Mouse (Mus musculus): Measurements from ENCODE around the gene Cirbp.
A peak's percentile ranks its signal among the peaks of the same experiment; 100 is the strongest.
"Not testable (repeated sequence)": the region's sequence is repeated elsewhere in the genome, so short reads cannot be mapped to it uniquely, and the experiment has no call there.

Cirbp gene

DNA sequence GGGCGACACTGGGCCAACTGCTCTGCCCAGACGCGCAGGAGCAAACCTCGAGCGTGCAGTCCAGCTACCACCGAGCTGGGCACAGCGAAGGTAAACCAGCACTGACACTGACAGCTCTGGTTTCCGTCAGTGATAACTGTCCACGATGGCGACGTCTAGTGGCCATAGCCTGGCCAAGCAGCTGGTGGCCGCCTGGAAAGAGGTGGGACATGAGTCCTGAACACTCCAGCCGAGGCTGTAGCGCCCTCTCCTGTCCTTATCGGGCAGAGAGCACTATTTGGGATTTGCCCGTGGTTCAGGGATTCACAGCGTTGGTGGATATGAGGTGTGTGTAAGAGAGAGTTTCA, 814 bp upstream of the Cirbp start:
- DNase-seq = peak; percentile 97

DNA sequence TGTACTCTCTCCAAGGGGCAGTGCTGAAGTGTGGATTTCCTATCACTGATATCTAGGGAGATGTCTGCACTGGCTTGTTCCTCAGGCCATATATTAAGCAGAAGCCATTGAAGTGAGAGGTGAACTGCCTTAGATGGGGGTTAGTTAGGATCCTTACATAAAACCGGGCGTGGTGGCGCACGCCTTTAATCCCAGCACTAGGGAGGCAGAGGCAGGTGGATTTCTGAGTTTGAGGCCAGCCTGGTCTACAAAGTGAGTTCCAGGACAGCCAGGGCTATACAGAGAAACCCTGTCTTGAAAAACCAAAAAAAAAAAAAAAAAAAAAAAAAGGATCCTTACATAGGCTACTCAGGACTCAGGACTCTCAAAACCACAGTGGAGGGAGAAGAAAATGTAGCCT, 351 bp downstream of the Cirbp start:
- DNase-seq = not testable (repeated sequence)

DNA sequence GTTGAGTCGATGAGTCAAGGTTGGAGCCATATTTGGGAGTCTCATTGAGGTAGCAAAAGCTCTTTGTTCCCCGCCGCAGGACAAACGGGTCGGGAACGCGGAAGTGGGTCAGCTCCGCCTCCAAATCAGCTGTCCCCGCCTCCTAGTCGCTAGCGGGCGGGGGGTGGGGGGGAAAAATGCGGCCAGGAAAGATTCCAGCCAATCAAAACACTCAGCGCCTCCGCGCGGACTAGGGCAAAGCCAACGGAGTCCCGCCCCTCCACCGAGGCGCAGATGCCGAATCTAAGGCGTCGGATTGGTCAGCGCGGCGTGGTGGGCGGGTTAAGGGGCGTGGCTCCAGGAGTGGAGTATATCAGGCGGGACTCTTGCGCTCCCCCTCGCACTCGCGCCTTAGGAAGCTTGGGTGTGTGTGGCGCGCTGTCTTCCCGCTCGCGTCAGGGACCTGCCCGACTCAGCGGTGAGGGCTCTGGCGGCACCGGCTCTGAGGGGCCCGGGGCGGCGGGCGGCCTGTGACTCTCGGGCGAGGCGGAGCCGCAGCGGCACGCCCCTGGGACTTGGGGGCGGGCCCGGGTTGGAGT, 1.8 kb downstream of the Cirbp start:
- DNase-seq = peak; percentile 100

DNA sequence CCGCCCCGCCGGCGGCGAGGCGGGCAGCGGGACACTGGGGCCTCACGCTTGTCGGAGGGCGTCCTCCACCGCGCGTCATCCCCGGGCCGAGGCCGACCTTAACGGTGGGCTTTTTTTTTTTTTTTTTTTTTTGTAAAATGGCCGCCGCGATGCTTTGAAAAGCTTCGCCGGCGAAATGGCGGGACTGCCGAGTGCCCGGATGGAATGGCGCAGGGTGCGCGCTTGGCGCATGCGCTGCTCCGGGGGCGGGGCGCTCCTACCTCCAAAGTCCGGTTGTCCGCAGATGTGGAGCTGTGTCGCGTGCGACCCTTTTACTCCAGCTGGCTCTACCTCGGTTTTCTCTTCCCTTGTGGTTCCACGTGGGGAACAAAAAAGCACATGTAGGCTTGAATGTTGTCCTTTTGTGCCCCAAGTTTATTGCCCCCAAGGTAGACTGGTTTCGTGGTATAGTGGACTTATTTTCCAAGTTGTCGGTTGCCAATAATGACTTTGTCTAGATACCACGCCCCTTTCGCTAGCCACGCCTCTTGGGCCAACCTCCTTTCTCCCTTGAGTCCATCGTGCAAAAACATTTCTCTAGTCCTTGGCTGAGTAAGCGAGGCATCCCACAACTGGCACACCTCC, 2.4 kb downstream of the Cirbp start:
- peak; percentile 95 for DNase-seq

DNA sequence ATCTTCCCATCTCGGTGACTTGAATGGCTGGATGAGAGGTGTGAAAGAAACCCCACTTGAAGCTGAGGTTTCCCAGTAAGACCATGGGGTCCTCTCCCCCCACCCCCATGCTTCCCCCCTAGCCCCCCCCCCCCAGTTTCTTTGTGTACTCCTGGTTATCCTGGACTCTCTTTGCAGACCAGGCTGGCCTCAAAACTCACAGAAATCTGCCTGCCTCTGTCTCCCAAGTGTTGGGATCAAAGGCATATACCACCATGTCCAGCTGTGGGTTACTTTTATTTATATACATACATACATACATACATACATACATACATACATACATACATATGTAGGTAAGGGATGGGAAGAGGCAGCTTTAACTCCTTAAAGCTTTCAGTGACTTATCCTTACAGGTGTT, 3.3 kb downstream of the Cirbp start:
- no peak for DNase-seq

DNA sequence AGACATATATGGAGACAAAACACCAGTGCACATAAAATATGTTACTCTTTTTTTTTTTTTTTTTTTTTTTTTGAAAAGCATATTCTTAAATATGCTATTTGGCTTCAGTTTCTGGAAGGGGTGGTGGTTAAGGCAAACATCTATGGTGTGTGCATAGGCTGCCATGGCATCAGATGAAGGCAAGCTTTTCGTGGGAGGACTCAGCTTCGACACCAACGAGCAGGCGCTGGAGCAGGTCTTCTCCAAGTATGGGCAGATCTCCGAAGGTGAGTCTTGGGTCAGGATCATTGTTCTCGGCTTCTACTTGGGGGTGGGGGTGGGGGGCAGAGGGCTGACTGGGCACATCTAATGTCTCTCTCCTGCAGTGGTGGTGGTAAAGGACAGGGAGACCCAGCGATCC, 3.9 kb downstream of the Cirbp start:
- no peak for DNase-seq

DNA sequence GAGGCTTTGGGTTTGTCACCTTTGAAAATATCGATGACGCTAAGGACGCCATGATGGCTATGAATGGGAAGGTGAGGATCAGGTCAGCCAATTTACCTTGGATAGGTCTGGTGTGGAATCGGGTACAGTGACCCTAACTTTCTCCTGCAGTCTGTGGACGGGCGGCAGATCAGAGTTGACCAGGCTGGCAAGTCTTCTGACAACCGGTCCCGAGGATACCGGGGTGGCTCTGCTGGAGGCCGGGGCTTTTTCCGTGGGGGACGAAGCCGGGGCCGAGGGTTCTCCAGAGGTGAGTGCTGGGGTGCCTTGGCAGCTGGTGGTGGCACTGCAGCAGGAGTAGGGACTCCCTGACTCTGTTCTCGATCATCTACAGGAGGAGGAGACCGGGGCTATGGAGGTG, 4.3 kb downstream of the Cirbp start:
- DNase-seq = no peak

DNA sequence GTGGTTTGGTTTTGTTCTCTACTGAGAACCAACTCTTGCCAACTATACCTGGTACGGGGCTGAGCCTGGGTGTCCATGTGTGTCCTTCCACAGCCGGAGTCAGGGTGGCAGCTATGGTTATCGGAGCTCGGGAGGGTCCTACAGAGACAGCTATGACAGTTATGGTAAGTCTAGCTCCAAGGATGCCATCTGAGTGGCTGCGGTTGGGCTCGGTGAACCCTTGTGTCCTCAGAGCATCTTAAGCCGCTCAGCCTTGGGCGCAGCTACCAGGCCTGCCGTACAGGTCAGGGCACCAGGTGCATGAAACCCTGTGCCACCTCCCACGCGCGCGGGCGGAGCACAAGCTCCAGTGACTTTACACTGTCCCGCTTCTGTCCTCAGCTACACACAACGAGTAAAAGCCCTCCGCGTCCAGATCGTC, 4.8 kb downstream of the Cirbp start:
- no peak for DNase-seq

DNA sequence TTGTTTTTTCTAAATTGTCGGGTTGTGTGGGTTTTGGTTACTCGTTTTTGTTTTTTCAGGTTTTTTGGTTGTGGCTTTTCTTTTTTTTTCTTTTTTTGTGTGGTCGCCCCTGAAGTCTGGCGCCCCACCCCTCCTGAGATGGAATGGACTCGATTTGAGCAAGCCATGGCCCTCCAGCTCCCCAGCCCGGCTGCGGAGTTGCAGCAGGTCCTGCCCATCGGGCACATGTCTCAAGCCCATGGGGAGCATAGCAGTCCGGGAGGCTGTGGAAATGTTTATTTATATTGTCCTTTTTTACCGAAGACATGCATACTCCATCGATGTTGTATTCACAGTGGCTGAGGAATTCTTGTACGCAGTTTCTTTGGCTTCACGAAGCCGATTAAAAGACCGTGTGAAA, 5.5 kb downstream of the Cirbp start:
- no peak for DNase-seq

DNA sequence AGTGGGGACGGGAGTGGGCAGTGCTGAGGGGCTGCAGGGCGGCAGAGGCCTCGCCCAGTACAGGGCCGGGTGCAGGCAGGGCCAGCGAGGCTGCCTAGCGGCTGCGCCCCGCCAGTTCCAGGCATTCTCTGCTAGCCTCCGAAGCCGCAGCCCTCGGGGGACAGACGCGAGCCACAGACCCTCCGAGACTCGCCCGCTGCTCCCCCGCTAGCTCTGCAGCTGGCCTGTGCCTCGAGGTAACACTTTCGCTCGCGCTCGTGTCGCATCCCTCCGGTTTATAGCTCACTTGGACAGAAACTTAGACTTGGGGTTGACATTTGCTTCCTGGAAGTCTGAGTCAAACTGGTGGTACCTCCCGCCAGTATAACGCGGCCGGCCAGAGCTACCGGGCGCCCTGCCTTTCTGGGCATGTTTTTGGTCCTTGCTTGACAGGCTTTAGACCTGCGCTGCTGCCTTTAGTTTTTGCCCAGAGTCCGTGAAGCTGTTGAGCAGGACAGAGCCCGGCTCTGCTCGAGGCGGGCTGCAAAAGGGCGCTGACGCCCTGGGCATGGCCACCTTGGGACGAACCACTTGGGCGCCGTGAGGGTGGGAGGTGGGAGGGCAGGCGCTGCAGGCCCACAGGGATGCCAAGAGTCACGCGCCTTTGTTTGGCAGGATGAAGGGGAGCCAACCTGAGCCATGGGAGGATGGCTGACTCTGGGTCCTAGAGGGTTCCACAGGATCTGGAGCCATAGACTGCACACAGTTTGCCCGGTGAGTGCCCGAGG, 6.2 kb downstream of the Cirbp start:
- DNase-seq = peak; percentile 43

DNA sequence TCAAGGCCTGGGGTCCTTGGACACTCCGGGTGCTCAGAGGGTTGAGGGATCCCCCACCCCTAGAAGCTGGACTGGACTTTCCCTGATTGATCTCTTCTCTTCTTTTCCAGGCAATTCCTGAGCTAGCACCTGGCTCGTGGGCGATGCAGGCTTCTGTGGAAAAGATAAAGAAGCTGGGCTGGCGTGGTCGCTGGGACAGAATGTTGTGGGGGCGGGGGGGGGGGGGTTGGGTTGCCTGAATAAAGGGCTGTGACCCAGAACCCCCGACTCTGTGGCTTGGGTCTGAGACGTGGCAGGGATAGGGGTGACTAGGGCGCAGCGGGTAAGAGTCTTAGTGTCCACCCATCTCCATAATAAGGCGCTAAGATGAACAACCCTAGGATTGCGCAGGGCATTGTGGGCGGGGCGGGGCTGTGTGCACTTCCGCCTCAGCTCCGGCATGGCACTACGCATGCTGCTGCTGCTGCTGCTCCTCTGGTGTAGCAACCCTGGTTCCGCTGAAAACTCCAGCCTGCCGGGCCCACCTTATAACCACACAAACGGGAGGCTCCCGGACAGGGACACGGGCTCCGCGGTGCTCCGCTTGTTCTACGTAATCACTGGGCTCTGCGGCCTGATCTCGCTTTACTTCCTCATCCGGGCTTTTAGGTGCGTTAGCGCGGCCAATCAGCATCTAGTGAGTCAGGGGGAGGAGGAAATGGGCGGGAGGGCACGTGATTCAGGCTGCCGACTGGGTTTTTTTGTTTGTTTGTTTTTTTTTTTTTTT, 6.9 kb downstream of the Cirbp start, which contains the start of gene 1600002K03Rik:
1600002K03Rik (plus strand) TSS at position 418 of the 766 bp plus-strand sequence.
- DNase-seq = peak; percentile 92

DNA sequence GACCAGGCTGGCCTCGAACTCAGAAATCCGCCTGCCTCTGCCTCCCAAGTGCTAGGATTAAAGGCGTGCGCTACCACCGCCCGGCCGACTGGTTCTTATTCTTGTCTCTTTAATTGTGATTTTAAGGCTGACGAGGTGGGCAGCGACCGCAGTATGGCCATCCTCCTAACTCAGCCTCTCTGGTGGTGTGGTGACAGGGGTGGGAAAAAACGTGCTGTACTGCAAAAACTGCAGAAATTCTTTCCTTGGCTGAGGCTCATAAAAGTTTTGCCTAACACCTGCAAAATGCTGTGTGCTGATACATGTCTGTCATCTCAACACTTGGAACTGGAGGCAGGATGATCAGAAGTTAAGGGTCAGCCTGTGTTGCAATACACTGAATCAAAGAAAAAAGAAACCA, 7.6 kb downstream of the Cirbp start:
- no peak for DNase-seq

DNA sequence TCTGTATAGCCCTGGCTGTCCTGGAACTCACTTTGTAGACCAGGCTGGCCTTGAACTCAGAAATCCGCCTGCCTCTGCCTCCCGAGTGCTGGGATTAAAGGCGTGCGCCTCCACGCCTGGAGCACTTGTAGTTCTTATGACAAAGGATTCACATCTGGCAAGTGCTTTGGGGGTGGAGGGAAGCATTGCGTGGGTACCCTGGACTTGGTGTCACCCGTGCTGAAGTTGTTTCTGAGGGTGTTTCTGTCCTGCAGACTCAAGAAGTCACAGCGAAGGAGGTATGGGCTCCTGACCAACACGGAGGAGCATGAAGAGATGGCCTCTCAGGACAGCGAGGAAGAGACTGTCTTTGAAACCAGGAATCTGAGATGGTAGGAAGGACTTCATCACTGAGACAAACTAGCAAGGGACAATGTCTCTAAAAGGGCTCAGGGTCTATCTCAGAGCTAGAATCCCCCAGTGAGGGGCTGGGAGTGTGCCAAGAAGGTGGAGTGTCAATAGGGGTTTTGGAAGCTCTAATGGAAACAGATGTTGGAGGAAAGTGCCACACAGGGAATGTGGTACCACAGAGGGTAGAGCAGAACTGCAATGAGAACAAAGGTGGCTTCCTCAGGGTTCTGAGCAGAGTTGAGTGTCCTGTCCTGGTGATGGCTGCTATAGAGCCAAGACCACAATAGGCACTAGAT, 8.3 kb downstream of the Cirbp start:
- DNase-seq = no peak

DNA sequence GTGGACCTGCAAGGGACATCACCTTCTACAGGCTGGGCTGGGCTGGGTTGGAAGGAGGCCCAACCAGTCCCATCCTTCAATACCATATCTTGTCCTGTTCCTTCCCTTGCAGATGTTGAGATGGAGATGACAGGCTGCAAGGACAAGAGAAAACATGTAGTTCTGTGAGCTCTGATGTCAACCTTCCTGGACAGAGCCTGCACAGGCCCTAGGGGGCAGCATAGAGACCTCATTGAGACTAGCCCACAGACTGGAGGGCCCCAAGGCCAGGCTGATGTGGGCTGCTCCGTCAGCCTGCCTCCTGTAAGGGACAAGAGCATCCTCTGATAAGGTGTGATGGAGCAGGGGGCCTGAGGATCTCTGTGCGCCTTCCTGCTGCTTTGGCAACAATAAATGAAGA, 8.9 kb downstream of the Cirbp start:
- peak; percentile 76 for DNase-seq

DNA sequence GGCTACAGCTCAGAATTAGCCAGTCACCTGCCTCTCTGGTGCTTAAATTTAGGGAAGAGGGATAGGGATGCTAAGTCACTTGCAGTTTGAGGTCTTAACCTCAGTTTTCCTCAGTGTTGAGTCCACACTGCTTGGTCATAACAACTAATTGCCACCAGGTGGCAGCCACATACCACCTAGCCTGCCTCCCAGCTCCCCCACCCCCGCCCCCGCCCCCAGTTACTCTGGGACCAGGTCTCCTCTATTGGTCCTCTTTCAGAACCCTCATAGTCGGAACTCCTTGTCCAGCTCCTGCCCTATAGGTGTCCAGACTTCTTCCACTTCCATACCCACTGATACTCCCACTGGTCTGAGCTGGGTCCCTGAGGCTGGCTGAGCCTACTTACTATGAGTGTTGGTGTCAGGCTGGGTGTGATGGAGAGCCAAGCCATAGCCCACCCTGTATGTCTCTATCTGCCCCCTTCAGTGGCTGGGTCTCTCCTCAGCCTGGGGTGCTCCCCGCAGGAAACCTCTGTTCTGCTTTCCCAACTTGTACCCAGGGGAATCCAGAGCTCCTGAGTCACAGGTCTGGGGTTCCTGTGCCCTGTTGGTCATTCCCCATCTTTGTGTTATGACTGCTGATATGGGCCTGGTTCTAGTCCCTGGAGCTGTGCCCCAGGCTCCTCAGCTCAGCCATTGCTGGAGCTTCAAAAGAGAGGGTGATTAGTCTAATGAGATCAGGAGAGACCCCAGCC, 9.9 kb downstream of the Cirbp start:
- DNase-seq = peak; percentile 79

DNA sequence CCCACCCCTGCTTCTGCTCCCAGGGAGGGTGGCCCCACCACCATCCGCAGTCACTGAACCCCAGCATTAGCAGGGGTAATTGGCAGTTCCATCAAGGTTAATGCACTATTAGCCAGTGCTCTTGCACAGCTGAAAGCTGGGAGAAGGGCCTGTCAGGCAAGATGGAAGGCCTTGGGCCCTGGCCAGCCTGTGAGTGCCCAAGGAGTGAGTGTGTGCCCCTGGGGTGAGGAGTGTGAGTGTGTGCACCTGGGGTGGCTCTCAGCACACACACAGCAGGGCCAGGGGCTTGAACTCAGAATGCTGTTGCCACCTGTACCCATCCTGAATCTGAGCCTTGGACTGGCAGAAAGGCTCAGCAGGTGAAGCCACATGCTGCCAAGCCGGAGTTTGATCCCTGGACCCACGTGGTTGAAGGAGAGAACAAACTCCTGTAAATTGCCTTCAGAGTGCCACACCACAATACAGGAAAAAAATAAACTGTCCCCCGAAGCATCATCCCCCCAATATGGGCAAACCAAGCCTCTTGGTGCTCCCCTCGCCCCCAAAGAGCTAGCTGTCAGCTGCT, 10.6 kb downstream of the Cirbp start:
- no peak for DNase-seq

DNA sequence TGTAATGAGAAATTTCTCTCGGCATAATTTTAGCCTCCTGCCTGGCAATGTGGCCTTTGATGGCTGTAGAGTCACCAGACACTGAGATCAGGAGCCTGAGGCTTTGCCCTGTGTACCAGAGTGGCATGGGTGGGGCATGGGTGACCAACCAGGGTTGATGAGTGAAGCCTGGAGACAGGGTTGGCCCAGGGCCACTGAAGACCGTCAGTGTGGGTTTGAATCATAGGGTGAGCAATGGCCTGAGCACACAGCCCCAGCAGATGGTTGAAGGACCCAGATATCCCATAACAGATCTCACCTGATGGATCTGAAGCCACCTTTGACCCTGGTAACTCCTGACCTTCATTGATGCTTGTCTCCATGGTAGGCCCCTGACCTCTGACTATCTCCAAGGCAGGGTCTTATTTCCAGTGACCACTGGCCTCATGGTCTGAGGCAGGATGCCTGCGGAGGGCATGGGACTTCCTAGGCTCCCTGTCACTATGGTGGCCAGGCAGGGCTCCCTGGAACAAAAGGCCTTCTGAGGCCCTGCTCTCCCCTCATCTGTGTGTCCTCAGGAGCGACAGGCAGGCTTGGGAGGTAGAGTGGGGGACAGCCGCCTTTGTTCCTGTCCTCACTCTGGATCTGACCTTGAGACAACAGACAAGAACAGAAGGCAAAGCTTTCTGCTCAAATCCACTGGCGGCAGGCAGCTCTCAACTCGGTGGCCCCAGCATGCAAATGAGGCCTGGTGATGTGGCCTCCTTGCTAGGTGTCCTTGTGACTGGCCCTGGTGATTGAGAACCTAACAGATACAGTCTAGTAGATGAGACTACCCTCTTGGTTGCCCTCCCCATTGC, 11.9 kb downstream of the Cirbp start:
- no peak for DNase-seq

DNA sequence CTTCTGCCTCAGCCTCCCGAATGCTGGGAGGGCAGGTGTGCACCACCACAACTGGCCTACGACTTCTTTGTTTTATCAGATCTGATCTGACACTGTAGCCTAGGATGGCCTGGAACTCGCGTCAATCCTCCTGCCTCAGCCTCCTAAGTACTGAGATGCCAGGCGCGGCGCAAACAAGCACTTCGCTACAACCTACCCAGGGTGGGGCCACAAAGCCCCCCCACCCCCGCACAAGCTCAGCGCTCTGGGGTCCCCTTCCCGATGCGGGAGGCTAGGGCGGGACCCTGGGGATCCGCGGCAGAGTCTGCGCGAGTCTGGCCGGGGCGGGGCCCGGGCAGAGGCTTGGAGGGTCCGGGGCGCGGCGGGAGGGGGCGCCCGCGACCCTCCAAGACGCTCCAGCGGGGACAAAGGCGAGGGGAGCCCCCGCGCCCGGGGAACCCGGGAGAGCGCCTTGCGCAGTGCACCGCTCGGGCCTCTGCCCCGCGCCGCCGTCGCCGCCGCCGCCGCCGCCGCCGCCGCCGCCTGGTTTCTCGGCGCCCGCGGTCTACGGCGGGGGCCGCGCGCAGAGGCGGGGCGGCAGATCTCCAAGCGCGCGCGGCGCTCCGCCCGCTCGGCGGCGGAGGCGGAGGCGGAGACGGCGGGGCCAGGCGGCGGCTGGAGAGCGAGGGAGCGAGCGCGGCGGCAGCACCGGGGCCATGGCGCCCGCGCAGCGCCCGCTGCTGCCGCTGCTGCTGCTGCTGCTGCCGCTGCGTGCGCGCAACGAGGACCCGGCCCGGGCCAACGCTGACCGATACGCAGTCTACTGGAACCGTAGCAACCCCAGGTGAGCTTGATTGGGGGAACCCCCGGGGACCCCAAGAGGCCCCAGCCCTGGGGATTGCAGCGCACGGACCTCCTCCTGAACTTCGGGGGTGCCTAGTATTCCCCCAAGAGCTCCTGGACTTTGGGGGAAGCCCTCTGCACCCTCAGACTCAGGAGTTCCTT, 13.6 kb downstream of the Cirbp start, which contains the start of gene Efna2:
Efna2 (plus strand) TSS at position 415 of the 984 bp plus-strand sequence.
- peak; percentile 80 for DNase-seq

DNA sequence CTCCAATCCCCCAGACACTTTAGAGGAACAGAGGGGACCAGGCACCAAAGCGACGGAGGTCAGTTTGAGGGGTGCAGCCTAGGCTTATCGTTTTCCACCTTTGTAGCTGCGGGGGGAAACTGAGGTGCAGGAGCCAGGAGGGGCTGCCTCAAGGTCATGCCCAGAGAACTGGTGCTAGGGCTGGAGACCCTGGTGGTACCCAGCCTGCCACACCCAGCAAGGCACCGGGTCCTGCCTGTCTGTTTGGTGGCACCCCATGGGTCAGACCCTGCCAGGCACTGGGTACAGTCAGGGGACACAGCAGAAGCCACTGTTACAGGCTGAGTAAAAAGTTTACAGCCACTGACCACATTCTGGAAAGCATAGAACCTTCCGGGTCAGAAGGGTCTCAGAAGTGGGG, 14.5 kb downstream of the Cirbp start:
- no peak for DNase-seq

DNA sequence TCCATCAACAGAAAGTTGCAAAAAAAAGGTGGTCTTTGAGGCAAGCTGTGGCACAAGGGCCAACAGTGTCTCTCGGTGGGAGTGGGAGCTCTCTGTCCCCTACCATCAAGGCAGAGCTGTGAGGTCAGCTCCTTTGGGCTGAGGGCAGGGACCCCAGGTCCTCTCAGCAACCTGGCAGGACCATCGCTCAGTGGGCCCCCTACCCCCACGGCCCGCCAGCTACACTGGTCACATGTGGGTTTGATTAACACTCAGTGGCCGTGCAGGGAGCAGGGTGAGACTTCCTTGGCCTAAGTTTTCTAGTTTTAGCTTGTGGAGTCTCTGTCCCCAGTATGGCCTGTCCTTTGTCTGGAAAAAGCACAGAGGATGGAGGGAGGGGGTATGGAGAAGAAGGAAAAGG, 15.0 kb downstream of the Cirbp start:
- no peak for DNase-seq
